Mouse (Mus musculus) MEL (cell line): ENCODE measurements around the gene Mkks. TPM values are rescaled to one million over a fixed set of nuclear protein-coding genes. Genes with fewer than 3 reads are reported as not detected.

Source experiments
- DNase-seq: peaks from one replicate; pipeline ENCODE4 v3.0.0; 2011; ENCODE audit warnings: low read depth, low spot score
- H3K27ac ChIP-seq: 2 replicates; pipeline ENCODE4 v1.5.1; 2012; ENCODE audit warnings: low read depth, mild to moderate bottlenecking, control low read depth, low read length, moderate library complexity; ENCODE audit not compliant: control insufficient read depth
- H3K27me3 ChIP-seq, 2 experiments: fragments of 150-350 bp in 1 of 2; sonication (generic) in 1 of 2; 2 replicates each; pipeline ENCODE4 v1.6.1; 2012; ENCODE audit warnings: low read length in 2 of 2, mild to moderate bottlenecking in 2 of 2, improper control_type of control experiment in 1 of 2, moderate library complexity in 1 of 2; ENCODE audit not compliant: insufficient read depth in 2 of 2, control insufficient read depth in 1 of 2
- H3K36me3 ChIP-seq, 2 experiments: 2 replicates each; pipeline ENCODE4 v1.6.1; 2012 to 2014; ENCODE audit warnings: low read length in 2 of 2, improper control_type of control experiment in 1 of 2, inconsistent platforms in 1 of 2, mild to moderate bottlenecking in 1 of 2; ENCODE audit not compliant: insufficient read depth in 2 of 2, control insufficient read depth in 1 of 2
- H3K4me1 ChIP-seq, 2 experiments: fragments of 150-350 bp in 1 of 2; sonication (generic) in 1 of 2; 2 replicates each; pipeline ENCODE4 v1.6.1; 2012; ENCODE audit warnings: low read length in 2 of 2, improper control_type of control experiment in 1 of 2, mild to moderate bottlenecking in 1 of 2; ENCODE audit not compliant: insufficient read depth in 2 of 2, control insufficient read depth in 1 of 2
- H3K4me3 ChIP-seq, 2 experiments: fragments of 150-350 bp in 1 of 2; sonication (generic) in 1 of 2; 2 replicates each; pipeline ENCODE4 v1.5.1; 2012; ENCODE audit warnings: low read depth in 2 of 2, low read length in 2 of 2, mild to moderate bottlenecking in 2 of 2, moderate library complexity in 2 of 2, control low read depth in 1 of 2, improper control_type of control experiment in 1 of 2; ENCODE audit not compliant: control insufficient read depth in 1 of 2, insufficient read depth in 1 of 2
- H3K79me2 ChIP-seq: 2 replicates; pipeline ENCODE4 v1.6.1; 2012; ENCODE audit warnings: mild to moderate bottlenecking, low read length, moderate library complexity; ENCODE audit not compliant: control insufficient read depth, poor library complexity, insufficient read depth
- H3K9ac ChIP-seq: 2 replicates; pipeline ENCODE4 v1.6.1; 2012; ENCODE audit warnings: low read depth, mild to moderate bottlenecking, control low read depth, low read length, moderate library complexity; ENCODE audit not compliant: control insufficient read depth, poor library complexity, severe bottlenecking
- H3K9me3 ChIP-seq: fragments of 150-350 bp; sonication (generic); replicated peaks from 2 replicates; pipeline ENCODE4 v1.6.1; 2012; ENCODE audit warnings: mild to moderate bottlenecking, low read length, improper control_type of control experiment, moderate library complexity; ENCODE audit not compliant: insufficient read depth
- BHLHE40 ChIP-seq: IDR thresholded peaks from 2 replicates; pipeline ENCODE4 v1.6.1; 2012; ENCODE audit warnings: low read depth, mild to moderate bottlenecking, inconsistent platforms, low read length, improper control_type of control experiment, borderline replicate concordance
- CTCF ChIP-seq, 3 experiments: IDR thresholded peaks in 2 of 3; conservative IDR thresholded peaks in 1 of 3; 2 replicates each; pipeline ENCODE4 v1.5.1; 2011 to 2012; ENCODE audit warnings: low read length in 3 of 3, low read depth in 2 of 3, mild to moderate bottlenecking in 2 of 3, improper control_type of control experiment in 1 of 3, inconsistent platforms in 1 of 3, mixed read lengths in 1 of 3, moderate library complexity in 1 of 3; ENCODE audit not compliant: control insufficient read depth in 1 of 3, insufficient read depth in 1 of 3, poor library complexity in 1 of 3, severe bottlenecking in 1 of 3
- E2F4 ChIP-seq: IDR thresholded peaks from 2 replicates; pipeline ENCODE4 v1.6.1; 2011; ENCODE audit warnings: low read depth, low read length, improper control_type of control experiment, borderline replicate concordance
- ELF1 ChIP-seq: IDR thresholded peaks from 2 replicates; pipeline ENCODE4 v1.6.1; 2014; ENCODE audit warnings: low read depth, mild to moderate bottlenecking, inconsistent platforms, low read length, improper control_type of control experiment, moderate library complexity
- EP300 ChIP-seq, 2 experiments: IDR thresholded peaks; 2 replicates each; pipeline ENCODE4 v1.6.1; 2011; ENCODE audit warnings: improper control_type of control experiment in 2 of 2, low read length in 2 of 2, low read depth in 1 of 2, mild to moderate bottlenecking in 1 of 2
- ETS1 ChIP-seq: IDR thresholded peaks from 2 replicates; pipeline ENCODE4 v1.6.1; 2012; ENCODE audit warnings: low read depth, mild to moderate bottlenecking, inconsistent platforms, low read length, improper control_type of control experiment, moderate library complexity
- GABPA ChIP-seq: IDR thresholded peaks from 2 replicates; pipeline ENCODE4 v1.6.1; 2012; ENCODE audit warnings: low read depth, mild to moderate bottlenecking, inconsistent platforms, low read length, improper control_type of control experiment, moderate library complexity
- HCFC1 ChIP-seq: IDR thresholded peaks from 2 replicates; pipeline ENCODE4 v1.6.1; 2012; ENCODE audit warnings: low read depth, mild to moderate bottlenecking, inconsistent platforms, low read length, improper control_type of control experiment, moderate library complexity
- JUND ChIP-seq: IDR thresholded peaks from 2 replicates; pipeline ENCODE4 v1.6.1; 2011; ENCODE audit warnings: low read depth, mild to moderate bottlenecking, improper control_type of control experiment, low read length
- MAFK ChIP-seq: IDR thresholded peaks from 2 replicates; pipeline ENCODE4 v1.6.1; 2011; ENCODE audit warnings: low read depth, mild to moderate bottlenecking, low read length, improper control_type of control experiment, borderline replicate concordance
- MAX ChIP-seq: IDR thresholded peaks from 2 replicates; pipeline ENCODE4 v1.6.1; 2011; ENCODE audit warnings: low read length, improper control_type of control experiment
- MAZ ChIP-seq: IDR thresholded peaks from 2 replicates; pipeline ENCODE4 v1.6.1; 2012; ENCODE audit warnings: low read depth, mild to moderate bottlenecking, inconsistent platforms, low read length, improper control_type of control experiment
- MEF2A ChIP-seq: IDR thresholded peaks from 2 replicates; pipeline ENCODE4 v1.6.1; 2014; ENCODE audit warnings: low read depth, mild to moderate bottlenecking, inconsistent platforms, low read length, improper control_type of control experiment; ENCODE audit not compliant: poor library complexity, insufficient replicate concordance, severe bottlenecking; ENCODE audit errors: extremely low read depth
- MYB ChIP-seq: IDR thresholded peaks from 2 replicates; pipeline ENCODE4 v1.6.1; 2011; ENCODE audit warnings: mild to moderate bottlenecking, low read depth, low read length, improper control_type of control experiment
- NRF1 ChIP-seq: IDR thresholded peaks from 2 replicates; pipeline ENCODE4 v1.6.1; 2014; ENCODE audit warnings: low read depth, mild to moderate bottlenecking, inconsistent platforms, low read length, improper control_type of control experiment, moderate library complexity; ENCODE audit not compliant: poor library complexity, insufficient read depth, severe bottlenecking
- POLR2A ChIP-seq, 2 experiments: IDR thresholded peaks; 2 replicates each; pipeline ENCODE4 v1.6.1; 2011 to 2012; ENCODE audit warnings: low read length in 2 of 2, mild to moderate bottlenecking in 2 of 2, control low read depth in 1 of 2, improper control_type of control experiment in 1 of 2, low read depth in 1 of 2, moderate library complexity in 1 of 2; ENCODE audit not compliant: control insufficient read depth in 1 of 2, insufficient read depth in 1 of 2, poor library complexity in 1 of 2
- POLR2AphosphoS5 ChIP-seq: IDR thresholded peaks from 2 replicates; pipeline ENCODE4 v1.6.1; 2012; ENCODE audit warnings: low read depth, borderline replicate concordance, mild to moderate bottlenecking, inconsistent platforms, low read length, moderate library complexity, mixed read lengths
- RAD21 ChIP-seq: IDR thresholded peaks from 2 replicates; pipeline ENCODE4 v1.6.1; 2011; ENCODE audit warnings: mild to moderate bottlenecking, low read depth, low read length, improper control_type of control experiment
- RCOR1 ChIP-seq: IDR thresholded peaks from 2 replicates; pipeline ENCODE4 v1.6.1; 2012; ENCODE audit warnings: low read depth, mild to moderate bottlenecking, inconsistent platforms, low read length, improper control_type of control experiment
- SIN3A ChIP-seq: IDR thresholded peaks from 2 replicates; pipeline ENCODE4 v1.6.1; 2012; ENCODE audit warnings: low read length, improper control_type of control experiment, inconsistent platforms
- TBP ChIP-seq: IDR thresholded peaks from 2 replicates; pipeline ENCODE4 v1.8.0; 2011; ENCODE audit warnings: low read depth, low read length, improper control_type of control experiment
- UBTF ChIP-seq: IDR thresholded peaks from 2 replicates; pipeline ENCODE4 v1.6.1; 2012; ENCODE audit warnings: low read depth, mild to moderate bottlenecking, inconsistent platforms, low read length, improper control_type of control experiment, moderate library complexity, borderline replicate concordance; ENCODE audit not compliant: insufficient read depth
- USF1 ChIP-seq: IDR thresholded peaks from 2 replicates; pipeline ENCODE4 v1.6.1; 2014; ENCODE audit warnings: low read depth, mild to moderate bottlenecking, inconsistent platforms, low read length, improper control_type of control experiment, moderate library complexity
- ZC3H11A ChIP-seq: IDR thresholded peaks from 2 replicates; pipeline ENCODE4 v1.6.1; 2012; ENCODE audit warnings: low read depth, mild to moderate bottlenecking, inconsistent platforms, low read length, improper control_type of control experiment
- ZNF384 ChIP-seq: IDR thresholded peaks from 2 replicates; pipeline ENCODE4 v1.6.1; 2012; ENCODE audit warnings: low read depth, mild to moderate bottlenecking, inconsistent platforms, low read length, improper control_type of control experiment
- polyA plus RNA-seq, 2 experiments: library from polyadenylated mRNA; stranded (reverse) in 1 of 2; unstranded in 1 of 2; fragments of >175 nt in 1 of 2; fragments of >200 nt in 1 of 2; gene quantifications; 2 replicates each; pipeline versions ENCODE4 v1.2.1 to v1.2.4; 2012; ENCODE audit warnings: low replicate concordance in 2 of 2, low read depth in 1 of 2; ENCODE audit not compliant: insufficient read length in 2 of 2, insufficient read depth in 1 of 2, missing spikeins in 1 of 2
- total RNA-seq: library from RNA; depleted of rRNA; stranded (reverse); fragments of 300-350 nt; gene quantifications from 2 replicates; pipeline ENCODE4 v1.2.3, GENCODE M21; 2012

Gene Mkks
- total and polyA plus RNA-seq, 3 experiments, result 4.0 to 5.1 TPM; not detected in 1

- Histone ChIP-seq H3K4me3 (no peak overlapping the region), H3K36me3 (peaks cover 0 to 2% of the 10 kb centered on the region in 2 experiments; a peak in 3 of 4 replicates), H3K27me3 (no peaks in the 10 kb centered on the region), H3K9me3 (no peaks in the 10 kb centered on the region), H3K4me1 (peaks cover 0 to 2% of the 10 kb centered on the region in 2 experiments; a peak in 1 of 4 replicates), H3K79me2 (no peaks in the 10 kb centered on the region), H3K27ac (no peak overlapping the region), H3K9ac (no peak overlapping the region)
- TF ChIP-seq USF1 (no peak), RAD21 (no peak), ETS1 (no peak), ELF1 (no peak), BHLHE40 (no peak), E2F4 (no peak), POLR2A (IDR thresholded peaks at IDR 0.05; ENCODE audit: control insufficient read depth in 1 of 2, insufficient read depth in 1 of 2, low read depth in 1 of 2, low read length in 2 of 2, poor library complexity in 1 of 2) (no peak), MAX (no peak), SIN3A (no peak), MAFK (no peak), NRF1 (no peak)
- no peak for DNase-seq
Measured at GRCm38 (mm10) chr2:136911958-136912411, 20.8 kb upstream of the Mkks start.

- no peak overlapping the region for H3K27ac ChIP-seq
- no peak overlapping the region for H3K9ac ChIP-seq
- DNase-seq, result peak; percentile 26
- H3K27me3 ChIP-seq, result no peaks in the 10 kb centered on the region
- H3K79me2 ChIP-seq, result no peaks in the 10 kb centered on the region
- no peak overlapping the region for H3K4me3 ChIP-seq
- TF ChIP-seq GABPA, result no peak
- no peak for TF ChIP-seq MAFK
- no peak for TF ChIP-seq MYB
- no peak for TF ChIP-seq JUND
- H3K4me1 ChIP-seq, result no peaks in the 10 kb centered on the region; a peak in 1 of 4 replicates
- H3K36me3 ChIP-seq, result peaks cover 0 to 2% of the 10 kb centered on the region in 2 experiments; a peak in 3 of 4 replicates
- H3K9me3 ChIP-seq, result no peaks in the 10 kb centered on the region
Measured at GRCm38 (mm10) chr2:136909298-136909697, 18.1 kb upstream of the Mkks start.

GRCm38 (mm10) chr2:136908596-136908995 lies 17.4 kb upstream of the Mkks start:
- no peak for DNase-seq
- H3K4me3 ChIP-seq, result no peak overlapping the region
- no peak overlapping the region for H3K27ac ChIP-seq
- H3K79me2 ChIP-seq, result no peaks in the 10 kb centered on the region
- H3K27me3 ChIP-seq, result no peaks in the 10 kb centered on the region
- no peak overlapping the region for H3K9ac ChIP-seq
- H3K9me3 ChIP-seq, result no peaks in the 10 kb centered on the region
- H3K4me1 ChIP-seq, result no peaks in the 10 kb centered on the region; a peak in 1 of 4 replicates
- H3K36me3 ChIP-seq, result peaks cover 0 to 2% of the 10 kb centered on the region in 2 experiments; a peak in 2 of 4 replicates
- TF ChIP-seq UBTF (no peak), CTCF (IDR thresholded peaks at IDR 0.05 in 2 of 3, conservative IDR thresholded peaks at IDR 0.05 in 1 of 3; ENCODE audit: control insufficient read depth in 1 of 3, insufficient read depth in 1 of 3, low read depth in 2 of 3, low read length in 3 of 3, poor library complexity in 1 of 3, severe bottlenecking in 1 of 3) (no peak), ZC3H11A (no peak), MAX (no peak), SIN3A (no peak), POLR2AphosphoS5 (no peak), RCOR1 (no peak), GABPA (no peak), ELF1 (no peak), ZNF384 (no peak), MAZ (no peak), TBP (no peak), HCFC1 (no peak), POLR2A (IDR thresholded peaks at IDR 0.05; ENCODE audit: control insufficient read depth in 1 of 2, insufficient read depth in 1 of 2, low read depth in 1 of 2, low read length in 2 of 2, poor library complexity in 1 of 2) (no peak), ETS1 (no peak), MEF2A (no peak), EP300 (IDR thresholded peaks at IDR 0.05; ENCODE audit: low read depth in 1 of 2, low read length in 2 of 2) (no peak)
